Mouse (Mus musculus) kidney, adult 9 months (tissue): ENCODE results near the gene Zfp740.

ENCODE experiments used
- DNase-seq: peaks from one replicate; pipeline ENCODE4 v3.0.0; 2022

The Zfp740 gene

DNA sequence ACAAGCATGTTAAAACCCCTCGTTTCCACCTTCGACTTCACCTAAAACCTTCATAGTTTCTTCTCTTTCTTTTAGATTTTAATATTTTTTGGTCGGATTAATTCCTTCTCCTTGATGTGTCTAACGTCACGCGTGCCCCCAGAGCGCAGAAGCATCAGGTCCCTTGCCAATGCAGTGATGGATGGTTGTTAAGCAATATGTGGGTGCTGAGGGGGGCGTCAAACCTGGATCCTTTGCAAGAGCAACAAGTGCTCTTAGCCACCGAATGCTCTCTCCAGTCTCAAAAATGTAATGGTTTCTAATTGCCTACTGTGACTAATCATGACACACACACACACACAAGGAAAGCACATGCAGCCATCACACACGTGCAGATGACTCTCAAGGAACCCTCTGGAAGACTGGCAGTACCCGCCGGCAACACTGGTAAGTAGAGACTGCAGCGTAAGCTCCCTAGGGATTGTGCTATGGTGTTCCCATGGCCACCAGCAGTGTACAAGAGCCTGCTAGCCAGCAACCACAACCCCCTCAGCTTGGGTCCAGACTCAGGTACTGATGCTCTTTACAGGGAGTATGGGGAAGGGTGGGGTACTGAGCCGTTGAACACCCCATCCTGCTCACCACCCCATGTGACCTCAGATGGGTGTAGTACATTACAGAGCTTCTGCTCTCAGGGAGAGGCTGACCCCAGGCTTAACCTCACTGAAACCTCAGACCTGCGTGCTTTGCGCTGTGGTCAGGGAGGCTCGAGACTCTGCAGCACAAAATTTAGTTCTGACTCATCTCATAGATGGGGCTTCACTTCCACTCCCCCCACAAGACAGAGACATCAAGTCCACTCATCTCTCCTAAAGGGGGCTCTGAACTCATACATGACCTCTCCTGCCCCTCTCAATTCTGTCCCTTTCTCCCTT is 27.6 kb downstream of the Zfp740 start:
- no peak for DNase-seq

GRCm38 (mm10) chr15:102231748-102232147 is 28.7 kb downstream of the Zfp740 start, which contains the start of gene Itgb7:
Gene Itgb7, minus strand, starts transcription at chr15:102231944.
- no peak for DNase-seq

DNA sequence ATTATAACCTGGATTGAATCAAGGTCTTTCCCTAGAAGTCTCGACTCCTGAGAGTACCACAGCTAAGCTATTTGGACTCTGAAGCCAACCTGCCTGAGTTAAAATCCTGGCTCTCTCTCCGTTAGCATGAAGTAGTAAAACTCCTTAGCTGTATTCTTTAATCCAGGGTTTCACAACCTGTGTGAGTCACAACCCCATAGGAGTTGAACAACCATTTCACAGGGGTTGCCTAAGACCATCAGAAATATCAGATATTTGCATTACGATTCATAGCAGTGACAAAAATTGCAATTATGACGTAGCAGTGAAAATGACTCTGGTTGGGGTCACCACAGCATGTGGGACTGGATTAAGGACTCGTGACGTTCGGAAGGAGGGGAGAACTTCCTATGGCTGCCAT is 29.7 kb downstream of the Zfp740 start:
- DNase-seq = no peak

GRCm38 (mm10) chr15:102233896-102234295 is 30.8 kb downstream of the Zfp740 start:
- DNase-seq = no peak

- peak; percentile 53 for DNase-seq
Measured at GRCm38 (mm10) chr15:102235371-102236027, 32.5 kb downstream of the Zfp740 start.

GRCm38 (mm10) chr15:102238543-102239259 is 35.7 kb downstream of the Zfp740 start:
- DNase-seq = no peak

- DNase-seq = peak; percentile 85
Measured at GRCm38 (mm10) chr15:102239260-102239590, 36.2 kb downstream of the Zfp740 start.

- no peak for DNase-seq
Measured at GRCm38 (mm10) chr15:102239851-102240250, 36.8 kb downstream of the Zfp740 start.

DNA sequence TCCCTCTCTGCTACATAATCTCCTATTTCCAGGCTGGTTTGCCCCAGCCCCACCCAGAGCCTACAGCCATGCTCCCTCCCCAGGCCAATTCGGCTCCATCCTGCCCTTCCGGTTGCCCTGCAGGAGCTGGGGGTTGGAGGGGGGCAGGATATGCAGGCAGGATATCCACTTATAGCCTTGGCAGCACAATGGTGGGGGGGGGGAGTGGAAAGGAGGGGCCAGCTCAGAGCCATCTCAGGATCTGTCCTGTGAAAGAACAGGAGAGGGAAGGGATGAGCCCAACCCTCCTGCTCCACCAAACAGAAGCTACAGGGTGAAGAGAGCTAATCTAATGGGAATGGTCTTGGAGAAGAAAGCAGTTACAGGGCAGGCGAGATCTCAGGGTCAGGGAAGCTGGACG is 37.6 kb downstream of the Zfp740 start:
- peak; percentile 69 for DNase-seq

DNA sequence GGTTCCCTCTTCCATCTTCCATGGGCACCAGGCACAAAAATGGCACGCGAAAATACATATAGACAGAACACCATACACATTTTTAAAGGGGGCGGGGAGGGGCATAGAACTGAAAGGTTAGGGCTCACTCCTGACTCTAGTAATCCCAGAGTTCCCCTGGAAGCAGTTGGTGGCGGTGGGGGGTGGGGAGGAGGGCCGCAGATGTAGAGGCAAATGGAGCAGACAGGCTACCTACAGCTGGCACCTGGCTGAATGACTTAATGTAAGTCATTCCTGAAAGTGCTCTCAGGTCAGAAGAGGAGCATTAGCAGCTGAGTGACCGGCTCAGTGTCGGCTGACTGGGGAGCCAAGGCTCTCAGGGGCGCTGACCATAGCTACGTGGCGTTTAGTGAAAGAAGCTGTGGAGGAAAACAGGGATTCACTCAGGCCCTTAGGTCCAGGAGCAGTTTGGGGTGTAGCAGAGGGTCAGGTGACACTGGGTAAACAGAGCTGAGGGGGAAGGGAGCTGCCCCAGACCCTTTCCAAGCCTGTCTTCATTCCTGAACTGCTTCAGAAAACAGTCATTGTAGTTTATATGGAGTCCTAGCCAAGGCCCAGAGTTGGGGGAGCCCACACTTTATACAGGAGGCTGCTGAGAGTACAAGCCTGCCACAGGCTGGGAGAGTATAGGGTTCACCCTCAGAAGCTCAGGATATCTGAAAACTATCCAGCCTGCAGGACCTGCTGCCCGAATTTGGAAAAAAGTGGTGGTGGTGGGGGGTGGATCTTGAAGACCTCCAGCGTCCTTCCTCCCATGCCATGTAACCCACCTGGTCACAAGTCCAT is 39.6 kb downstream of the Zfp740 start:
- DNase-seq = no peak

GRCm38 (mm10) chr15:102243229-102244190 is 40.5 kb downstream of the Zfp740 start:
- peak; percentile 55 for DNase-seq

DNA sequence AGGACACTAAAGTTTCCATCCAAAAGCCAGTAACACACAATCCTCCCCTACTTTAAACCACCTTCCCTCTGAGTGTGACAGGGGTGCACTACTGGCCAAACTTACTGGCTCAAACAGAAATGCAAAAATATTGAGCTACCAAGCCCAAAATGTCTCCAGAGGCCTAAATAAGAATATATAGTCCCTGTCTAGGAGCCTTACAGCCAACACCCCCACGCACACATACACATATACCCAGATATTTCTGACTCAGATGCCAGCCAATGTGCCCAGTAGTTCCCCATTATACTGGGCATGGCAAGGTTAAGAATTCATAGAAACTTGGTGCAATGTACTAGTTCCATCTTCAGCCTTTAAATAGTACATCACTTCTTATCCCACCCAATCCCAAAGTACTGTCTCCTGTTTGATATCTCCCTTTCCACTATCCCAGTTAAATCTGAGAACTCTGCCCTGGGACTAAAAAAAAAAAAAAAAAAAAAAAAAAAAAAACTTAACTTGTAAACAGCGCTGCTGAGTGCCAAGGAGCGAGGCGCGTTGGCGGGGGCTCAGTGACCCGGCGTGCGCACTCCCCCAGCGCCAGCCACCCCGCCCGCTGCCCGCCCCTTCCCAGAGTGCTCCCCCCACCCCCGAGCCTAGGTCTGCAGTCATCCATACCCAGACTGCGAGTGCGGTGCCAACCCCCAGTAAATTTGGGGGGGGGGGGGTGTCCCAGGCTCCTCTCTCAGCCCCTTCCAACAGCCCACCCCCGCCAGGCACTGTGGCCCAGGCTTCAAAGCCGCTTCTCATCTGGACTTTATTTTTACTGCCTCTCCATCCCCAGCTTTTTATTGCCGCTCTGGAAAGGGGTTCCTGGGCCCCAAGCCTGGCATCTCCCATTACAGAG is 41.5 kb downstream of the Zfp740 start:
- DNase-seq = no peak

DNA sequence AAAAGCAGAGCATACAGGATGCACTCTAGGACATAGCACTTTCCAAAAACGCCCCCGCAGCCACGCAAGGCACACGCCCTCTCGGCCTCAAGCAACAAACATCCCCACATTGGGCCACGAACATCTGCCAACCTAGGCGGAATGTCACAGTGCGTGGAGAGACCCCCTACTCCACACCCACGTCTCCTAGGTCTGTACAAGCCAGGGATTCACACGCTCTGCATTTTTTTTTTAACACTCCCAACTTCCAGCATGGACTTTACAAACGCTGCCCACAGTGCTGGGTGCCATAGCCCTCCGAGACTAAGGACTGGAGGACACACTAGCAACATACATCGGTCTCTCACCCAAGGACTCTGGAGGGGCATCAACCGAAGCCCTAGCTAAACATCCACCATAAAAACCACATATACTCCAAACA is 42.4 kb downstream of the Zfp740 start:
- no peak for DNase-seq

DNA sequence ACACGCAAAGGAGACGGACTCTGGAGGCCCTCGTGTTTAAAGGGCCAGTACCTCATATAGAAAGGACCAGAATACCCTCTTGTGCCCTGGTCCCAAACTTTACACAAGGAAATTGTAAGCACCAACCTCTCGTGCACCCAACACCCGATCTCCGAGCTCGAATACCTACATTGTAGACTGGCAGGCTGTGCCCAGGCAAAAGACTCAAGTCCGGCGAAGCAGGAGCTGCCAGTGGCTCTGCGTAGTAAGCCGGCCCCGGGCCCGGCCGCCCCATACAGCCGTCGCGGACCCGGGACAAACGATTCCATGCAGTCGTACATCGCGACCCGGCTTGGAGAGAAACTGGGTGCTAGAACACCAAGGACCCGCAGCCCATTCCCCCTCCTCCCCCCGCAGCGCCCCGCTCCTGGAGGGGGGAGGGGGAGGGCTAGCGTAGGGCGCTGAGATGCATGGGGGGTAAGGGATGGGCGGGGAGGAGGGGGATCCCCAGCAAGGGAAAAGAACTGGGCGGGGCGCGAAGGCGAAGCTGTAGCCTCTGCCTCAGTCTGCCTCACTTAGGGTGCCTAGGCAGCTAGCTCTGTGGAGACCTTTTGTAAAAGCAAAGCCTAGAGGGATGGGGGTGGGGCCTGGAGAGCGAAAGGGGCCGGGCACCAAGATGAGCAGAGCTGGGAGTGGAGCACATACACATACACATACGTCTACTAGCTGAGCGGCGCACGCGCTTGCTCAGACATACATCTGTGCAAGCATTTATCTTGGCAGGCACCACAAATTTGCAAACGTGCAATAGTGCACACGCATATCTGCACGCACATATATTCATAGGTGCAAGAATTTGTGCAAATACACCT is 43.1 kb downstream of the Zfp740 start:
- peak; percentile 84 for DNase-seq

DNA sequence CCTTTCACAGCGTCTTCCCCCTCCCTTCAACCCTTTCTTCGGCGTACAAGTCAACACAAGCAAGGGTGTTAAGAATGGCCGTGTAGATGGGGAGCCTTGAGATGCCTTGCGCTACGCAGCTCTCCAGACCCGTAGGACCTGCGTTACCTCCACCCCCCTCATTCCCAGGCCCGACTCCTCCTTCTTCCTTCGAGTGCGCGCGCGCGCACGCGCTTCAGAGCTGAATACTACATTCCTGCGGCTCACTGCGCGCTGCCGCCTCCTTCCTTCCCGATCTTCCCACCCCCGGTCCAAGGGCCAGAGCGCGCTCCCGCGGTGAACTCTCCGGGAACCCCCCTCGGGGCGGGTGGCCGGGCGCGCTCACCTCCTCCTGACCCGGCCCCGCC is 43.8 kb downstream of the Zfp740 start:
- peak; percentile 98 for DNase-seq

GRCm38 (mm10) chr15:102247252-102248130 is 44.4 kb downstream of the Zfp740 start:
- DNase-seq = peak; percentile 81

GRCm38 (mm10) chr15:102248131-102248811 is 45.2 kb downstream of the Zfp740 start:
- DNase-seq = no peak

DNA sequence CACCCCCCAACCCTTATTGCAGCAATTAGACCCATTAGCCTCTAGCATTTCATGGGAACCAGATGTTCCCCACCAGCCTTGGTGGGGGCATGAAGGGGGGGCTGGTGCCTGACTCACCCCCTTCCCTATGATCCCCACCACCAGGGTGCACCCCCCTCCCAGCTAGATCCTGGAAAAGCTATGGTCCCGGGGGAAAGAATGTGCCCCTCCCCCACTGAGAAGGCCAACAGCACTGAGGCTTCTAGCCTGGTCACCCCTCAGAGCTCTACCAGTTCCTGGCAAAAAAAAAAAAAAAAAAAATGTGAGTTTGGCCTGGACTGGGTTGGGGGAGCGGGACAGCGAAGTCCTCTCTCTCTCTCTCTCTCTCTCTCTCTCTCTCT is 45.8 kb downstream of the Zfp740 start:
- DNase-seq = no peak
